ENCODE assay signal across 23 mouse cellular contexts in the genomic region with DNA sequence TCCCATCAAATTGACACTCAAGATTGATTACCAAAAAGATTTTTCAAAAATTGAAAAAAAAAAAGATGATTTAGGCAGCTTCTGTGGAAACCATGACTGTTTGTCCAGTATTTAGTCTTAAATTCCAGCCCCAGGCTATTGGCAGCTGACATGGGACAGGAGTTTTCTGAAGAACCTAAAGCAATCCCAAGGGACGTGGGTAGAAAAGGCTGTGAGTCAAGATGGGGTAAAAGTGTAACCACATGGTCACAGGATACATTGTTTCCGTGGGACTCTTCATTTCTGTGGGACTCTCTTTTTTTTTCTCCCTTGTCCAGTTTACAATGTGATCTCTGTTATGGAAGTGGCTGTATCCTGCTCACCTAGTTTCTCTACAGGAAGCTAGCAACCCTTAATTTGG.
DNase-seq lines count a peak whose midpoint lies in the region; TF ChIP-seq lines count a peak whose summit lies in the region.
"Had no signal": no experiment of that assay in that cellular context is flagged by ENCODE, and none has a peak within 500 bp of the region (broad histone marks: within the 10 kb centered on the region; RNA-seq: fewer than 3 reads in every experiment).

No protein-coding gene starts in this region.

- no peaks in the 10 kb centered on the region for H3K79me2 ChIP-seq in heart, adult 2 months (replicated peaks; ENCODE audit: control insufficient read depth, insufficient read depth, low read length)
- H3K79me2 ChIP-seq in myocyte (ENCODE audit: control insufficient read depth, insufficient read depth): no peaks in the 10 kb centered on the region

- no peaks in the 10 kb centered on the region for H3K36me3 ChIP-seq in heart, adult 2 months (ENCODE audit: control insufficient read depth, insufficient read depth, low read length)
- no peaks in the 10 kb centered on the region for H3K36me3 ChIP-seq in myocyte (ENCODE audit: control insufficient read depth, insufficient read depth)
- H3K36me3 ChIP-seq: embryonic facial prominence, embryonic 10.5 days; embryonic facial prominence, embryonic 13.5 days; forebrain, embryonic 12.5 days; forebrain, embryonic 15.5 days; hindbrain, embryonic 12.5 days; hindbrain, embryonic 15.5 days had no signal

- intact Hi-C loops in heart, adult 2 months (cut with DNase I): no loop called here

- H3K4me1 ChIP-seq in heart, adult 2 months (ENCODE audit: control insufficient read depth, insufficient read depth, low read length): peaks cover 4% of the 10 kb centered on the region
- H3K4me1 ChIP-seq: embryonic facial prominence, embryonic 10.5 days; embryonic facial prominence, embryonic 13.5 days; forebrain, embryonic 12.5 days; forebrain, embryonic 15.5 days; hindbrain, embryonic 12.5 days; hindbrain, embryonic 15.5 days had no signal

- 71% methylated on average over 2 of the region's 2 CpGs for WGBS in heart, adult 2 months

- TF ChIP-seq CTCF in heart, adult 2 months (IDR thresholded peaks at IDR 0.05): no peak

- peak; percentile 64 for DNase-seq in heart, adult 11 months
- DNase-seq in heart, adult 2 months: no peak
- DNase-seq in Muller cell, postnatal 12 days (ENCODE audit: inconsistent ontology term): peak; percentile 48
- DNase-seq in thymus, postnatal 36 days: no peak
- DNase-seq in MN1 (ENCODE audit: low spot score): no peak
- DNase-seq: adrenal gland, adult 8-10 months; adrenal gland, postnatal 25 days; cerebellum, adult 11-12 months; cerebellum, adult 8-10 months; cerebellum, postnatal 10 days; cerebellum, postnatal 36 days; embryo, embryonic 11 days; gastrocnemius, postnatal 25 days; kidney, adult 2 months had no signal

- H3K4me2 ChIP-seq in myocyte (ENCODE audit: low read depth): no peak overlapping the region
- H3K4me2 ChIP-seq: embryonic facial prominence, embryonic 13.5 days; forebrain, embryonic 12.5 days; forebrain, embryonic 15.5 days; heart, embryonic 11.5 days; hindbrain, embryonic 12.5 days; hindbrain, embryonic 15.5 days had no signal

- no peak overlapping the region for H3ac ChIP-seq in myocyte (ENCODE audit: control insufficient read depth, insufficient read length)

- no peaks in the 10 kb centered on the region for H3K27me3 ChIP-seq in heart, adult 2 months (ENCODE audit: control insufficient read depth, insufficient read depth, low read length)
- H3K27me3 ChIP-seq in myocyte (ENCODE audit: control insufficient read depth, insufficient read depth, insufficient read length): no peaks in the 10 kb centered on the region
- H3K27me3 ChIP-seq: embryonic facial prominence, embryonic 13.5 days; forebrain, embryonic 12.5 days; forebrain, embryonic 15.5 days; hindbrain, embryonic 12.5 days; hindbrain, embryonic 15.5 days had no signal

- no peak overlapping the region for H3K9ac ChIP-seq in heart, adult 2 months (ENCODE audit: low read depth, low read length)
- H3K9ac ChIP-seq: embryonic facial prominence, embryonic 13.5 days; forebrain, embryonic 12.5 days; forebrain, embryonic 15.5 days; hindbrain, embryonic 12.5 days; hindbrain, embryonic 15.5 days had no signal

- TF ChIP-seq EP300 in heart, adult 2 months (IDR thresholded peaks at IDR 0.05; ENCODE audit: insufficient read depth, low read depth, low read length): no peak

- no peak for TF ChIP-seq POLR2A in heart, adult 2 months (IDR thresholded peaks at IDR 0.05; ENCODE audit: insufficient read depth, low read depth, low read length)
- TF ChIP-seq POLR2A in myocyte (IDR thresholded peaks at IDR 0.05; ENCODE audit: insufficient read length, low read depth): no peak

- no peak overlapping the region for H3K4me3 ChIP-seq in heart, adult 2 months
- H3K4me3 ChIP-seq in myocyte: no peak overlapping the region
- H3K4me3 ChIP-seq: embryonic facial prominence, embryonic 10.5 days; embryonic facial prominence, embryonic 13.5 days; erythroblast, embryonic 14.5 days; forebrain, embryonic 12.5 days; forebrain, embryonic 15.5 days; hindbrain, embryonic 12.5 days; hindbrain, embryonic 15.5 days had no signal

- no peak overlapping the region for H3K27ac ChIP-seq in heart, adult 2 months
- H3K27ac ChIP-seq: embryonic facial prominence, embryonic 10.5 days; embryonic facial prominence, embryonic 13.5 days; forebrain, embryonic 12.5 days; forebrain, embryonic 15.5 days; hindbrain, embryonic 12.5 days; hindbrain, embryonic 15.5 days had no signal

TF ChIP-seq in myocyte, 11 proteins besides CTCF, POLR2A, EP300 and RAD21:
- no peak for TF ChIP-seq POLR2AphosphoS2 (IDR thresholded peaks at IDR 0.05; ENCODE audit: insufficient read length, low read depth)
- peak; percentile 15 for TF ChIP-seq USF1 (IDR thresholded peaks at IDR 0.05; ENCODE audit: low read depth)

Comparison
In these comparisons a context has a peak if more than half of its experiments do, and no peak if none do; other contexts are left out.
1. DNase-seq: peak in heart, adult 11 months (single experiment) and Muller cell, postnatal 12 days (single experiment); none in heart, adult 2 months (0 of 2), thymus, postnatal 36 days (0 of 2) and MN1 (single experiment).